Mouse (Mus musculus) C2C12 (cell line): ENCODE measurements around the gene AI481877. TPM values are rescaled to one million over a fixed set of nuclear protein-coding genes. Genes with fewer than 3 reads are reported as not detected.
A peak's percentile ranks its signal among the peaks of the same experiment; 100 is the strongest.
"Not testable (repeated sequence)": the region's sequence is repeated elsewhere in the genome, so short reads cannot be mapped to it uniquely, and the experiment has no call there.

ENCODE experiments used
- H3K27me3 ChIP-seq: one replicate; pipeline ENCODE4 v1.6.1; 2011; ENCODE audit not compliant: control insufficient read depth, insufficient read depth, insufficient read length
- H3K36me3 ChIP-seq: one replicate; pipeline ENCODE4 v1.6.1; 2011; ENCODE audit not compliant: control insufficient read depth, insufficient read depth
- H3K4me3 ChIP-seq: one replicate; pipeline ENCODE4 v1.5.1; 2011; ENCODE audit warnings: mild to moderate bottlenecking, control low read depth; ENCODE audit not compliant: poor library complexity, insufficient read depth, severe bottlenecking
- H3K79me2 ChIP-seq: one replicate; pipeline ENCODE4 v1.6.1; 2011; ENCODE audit not compliant: control insufficient read depth, insufficient read depth
- H3K79me3 ChIP-seq: one replicate; pipeline ENCODE4 v1.6.1; 2011; ENCODE audit warnings: low read depth, control low read depth
- H3ac ChIP-seq: one replicate; pipeline ENCODE3; 2011; ENCODE audit warnings: low read depth; ENCODE audit not compliant: control insufficient read depth, insufficient read length
- CEBPB ChIP-seq: IDR thresholded peaks from one replicate; pipeline ENCODE4 v1.6.1; 2011; ENCODE audit warnings: low read depth, mild to moderate bottlenecking, control low read depth, moderate library complexity
- CTCF ChIP-seq: IDR thresholded peaks from one replicate; pipeline ENCODE4 v1.5.1; 2011; ENCODE audit not compliant: control insufficient read depth, insufficient read depth, insufficient read length
- FOSL1 ChIP-seq: IDR thresholded peaks from one replicate; pipeline ENCODE4 v1.8.0; 2011; ENCODE audit warnings: mild to moderate bottlenecking, low read length; ENCODE audit not compliant: poor library complexity, insufficient read depth, severe bottlenecking
- MAX ChIP-seq: IDR thresholded peaks from one replicate; pipeline ENCODE4 v1.6.1; 2011; ENCODE audit warnings: mild to moderate bottlenecking, control low read depth
- MYOD1 ChIP-seq: IDR thresholded peaks from one replicate; pipeline ENCODE4 v1.6.1; 2011; ENCODE audit warnings: low read depth; ENCODE audit not compliant: control insufficient read depth, insufficient read length
- MYOG ChIP-seq: IDR thresholded peaks from one replicate; pipeline ENCODE4 v1.6.1; 2011; ENCODE audit not compliant: control insufficient read depth, insufficient read length; ENCODE audit errors: extremely low read depth
- USF1 ChIP-seq: IDR thresholded peaks from one replicate; pipeline ENCODE4 v1.6.1; 2011; ENCODE audit warnings: low read depth, mild to moderate bottlenecking, control low read depth, moderate library complexity
- long read RNA-seq, 2 experiments: library from polyadenylated mRNA; unstranded; transcript quantifications; one replicate each; pipeline ENCODE4 v2.0.0; 2019 to 2020
- polyA plus RNA-seq: library from polyadenylated mRNA; unstranded; fragments of >200 nt; fragmentation: generic; extraction: Trizol; gene quantifications from one replicate; pipeline ENCODE4 v1.2.1, GENCODE M21; 2012; ENCODE audit warnings: missing spikeins

The AI481877 gene
- polyA plus RNA-seq = not detected
- long read RNA-seq, experiment 1 = 0 reads
- long read RNA-seq, experiment 2 = 0 reads

- not testable (repeated sequence) for H3ac ChIP-seq, H3K27me3 ChIP-seq, H3K79me3 ChIP-seq, H3K79me2 ChIP-seq, H3K4me3 ChIP-seq, H3K36me3 ChIP-seq
These were observed at the start of gene AI481877 for GRCm38 (mm10) chr4:59138507-59139033. Gene AI481877, minus strand, starts transcription at chr4:59138983.

GRCm38 (mm10) chr4:59188474-59188801, 49.7 kb upstream of the AI481877 start:
- peaks cover 42% of the 10 kb centered on the region for H3K79me2 ChIP-seq
- TF ChIP-seq CEBPB (no peak), MYOD1 (no peak), CTCF (no peak), USF1 (no peak), MYOG (no peak), MAX (no peak), FOSL1 (no peak)
- H3ac ChIP-seq = peak overlapping the region; percentile 25
- H3K79me3 ChIP-seq = peaks cover 40% of the 10 kb centered on the region
- H3K4me3 ChIP-seq = peak overlapping the region; percentile 94
- no peaks in the 10 kb centered on the region for H3K27me3 ChIP-seq
- H3K36me3 ChIP-seq = peaks cover 20% of the 10 kb centered on the region

- Histone ChIP-seq H3K79me2 (peaks cover 30% of the 10 kb centered on the region), H3K4me3 (no peak overlapping the region), H3K79me3 (peaks cover 29% of the 10 kb centered on the region), H3K27me3 (no peaks in the 10 kb centered on the region), H3K36me3 (peaks cover 10% of the 10 kb centered on the region), H3ac (no peak overlapping the region)
- TF ChIP-seq CEBPB (no peak), CTCF (peak; percentile 2)
These were observed 48.5 kb upstream of the AI481877 start for GRCm38 (mm10) chr4:59187289-59187688.

GRCm38 (mm10) chr4:59185671-59186070, 46.9 kb upstream of the AI481877 start:
- Histone ChIP-seq H3K4me3 (no peak overlapping the region), H3K79me2 (peaks cover 14% of the 10 kb centered on the region), H3K27me3 (no peaks in the 10 kb centered on the region), H3K79me3 (peaks cover 12% of the 10 kb centered on the region), H3K36me3 (no peaks in the 10 kb centered on the region), H3ac (no peak overlapping the region)
- TF ChIP-seq CEBPB (no peak), MYOG (no peak), MYOD1 (no peak), MAX (no peak), CTCF (no peak), FOSL1 (no peak), USF1 (no peak)

GRCm38 (mm10) chr4:59181320-59182271, 42.8 kb upstream of the AI481877 start:
- Histone ChIP-seq H3K79me3 (no peaks in the 10 kb centered on the region), H3K79me2 (no peaks in the 10 kb centered on the region), H3ac (no peak overlapping the region), H3K27me3 (no peaks in the 10 kb centered on the region), H3K36me3 (no peaks in the 10 kb centered on the region), H3K4me3 (no peak overlapping the region)
- TF ChIP-seq MYOG (no peak), USF1 (no peak), FOSL1 (no peak), CTCF (no peak), MAX (no peak), MYOD1 (no peak), CEBPB (no peak)

DNA sequence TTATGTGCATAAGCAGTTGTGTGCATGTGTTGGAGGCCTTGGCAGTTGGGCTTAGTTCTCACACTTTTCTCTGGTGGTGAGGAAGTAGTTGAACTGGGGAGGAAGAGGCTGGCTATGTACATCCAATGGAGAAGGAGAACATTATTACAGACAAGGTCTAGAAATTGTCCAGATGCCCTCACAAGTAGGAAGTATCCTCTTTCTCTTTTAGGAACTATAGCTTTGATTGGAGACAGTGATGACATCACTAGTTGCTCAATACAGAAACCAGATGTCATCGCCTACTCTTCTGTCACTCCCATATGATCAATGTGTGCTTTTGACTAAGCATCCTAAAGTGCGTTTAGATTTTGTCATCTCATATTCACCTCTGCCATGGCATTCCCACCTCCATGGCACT, 38.8 kb upstream of the AI481877 start:
- no peak overlapping the region for H3K4me3 ChIP-seq
- no peaks in the 10 kb centered on the region for H3K36me3 ChIP-seq
- H3K79me2 ChIP-seq = no peaks in the 10 kb centered on the region
- H3K27me3 ChIP-seq = no peaks in the 10 kb centered on the region
- no peak overlapping the region for H3ac ChIP-seq
- no peaks in the 10 kb centered on the region for H3K79me3 ChIP-seq
- TF ChIP-seq CEBPB (peak; percentile 36), FOSL1 (no peak)
